Mouse (Mus musculus) cortical plate, adult 2 months (tissue): Measurements from ENCODE around the gene Rack1.

Source experiments
- CTCF ChIP-seq: fragments of 200-500 bp; IDR thresholded peaks from 2 replicates; pipeline ENCODE4 v1.5.1; 2011; ENCODE audit warnings: mild to moderate bottlenecking, control low read depth, low read length; ENCODE audit not compliant: insufficient read depth; ENCODE audit errors: extremely low read depth
- POLR2A ChIP-seq: fragments of 200-500 bp; IDR thresholded peaks from 2 replicates; pipeline ENCODE4 v1.6.1; 2011; ENCODE audit warnings: mild to moderate bottlenecking, low read length, control low read depth; ENCODE audit not compliant: insufficient read depth; ENCODE audit errors: extremely low read depth

- TF ChIP-seq POLR2A (no peak), CTCF (no peak)
These were observed 50.1 kb downstream of the Rack1 start for GRCm38 (mm10) chr11:48850240-48850639.
